Mouse (Mus musculus): ENCODE measurements around the gene Myh9.

GRCm38 (mm10) chr15:77828242-77828641, 13.7 kb downstream of the Myh9 start:
- TF ChIP-seq CTCF (IDR thresholded peaks at IDR 0.05; ENCODE audit: borderline replicate concordance, extremely low read depth, insufficient read depth, insufficient read length) = no peak
- no peak for TF ChIP-seq POLR2A (IDR thresholded peaks at IDR 0.05; ENCODE audit: borderline replicate concordance, extremely low read depth, insufficient read depth, insufficient read length, poor library complexity, severe bottlenecking)

Data from brain, embryonic 14.5 days (tissue).